Mouse (Mus musculus) cerebellum, adult (tissue): ENCODE results near the gene Srr.
A peak's percentile ranks its signal among the peaks of the same experiment; 100 is the strongest.

Experiments used
- ATAC-seq: cut with Nextera tagmentation; 2 replicates; pipeline ENCODE4 v1.9.2; 2017; ENCODE audit warnings: mild to moderate bottlenecking, moderate library complexity, mixed read lengths; ENCODE audit not compliant: insufficient number of reproducible peaks, low FRiP score, low TSS enrichment

Srr gene

DNA sequence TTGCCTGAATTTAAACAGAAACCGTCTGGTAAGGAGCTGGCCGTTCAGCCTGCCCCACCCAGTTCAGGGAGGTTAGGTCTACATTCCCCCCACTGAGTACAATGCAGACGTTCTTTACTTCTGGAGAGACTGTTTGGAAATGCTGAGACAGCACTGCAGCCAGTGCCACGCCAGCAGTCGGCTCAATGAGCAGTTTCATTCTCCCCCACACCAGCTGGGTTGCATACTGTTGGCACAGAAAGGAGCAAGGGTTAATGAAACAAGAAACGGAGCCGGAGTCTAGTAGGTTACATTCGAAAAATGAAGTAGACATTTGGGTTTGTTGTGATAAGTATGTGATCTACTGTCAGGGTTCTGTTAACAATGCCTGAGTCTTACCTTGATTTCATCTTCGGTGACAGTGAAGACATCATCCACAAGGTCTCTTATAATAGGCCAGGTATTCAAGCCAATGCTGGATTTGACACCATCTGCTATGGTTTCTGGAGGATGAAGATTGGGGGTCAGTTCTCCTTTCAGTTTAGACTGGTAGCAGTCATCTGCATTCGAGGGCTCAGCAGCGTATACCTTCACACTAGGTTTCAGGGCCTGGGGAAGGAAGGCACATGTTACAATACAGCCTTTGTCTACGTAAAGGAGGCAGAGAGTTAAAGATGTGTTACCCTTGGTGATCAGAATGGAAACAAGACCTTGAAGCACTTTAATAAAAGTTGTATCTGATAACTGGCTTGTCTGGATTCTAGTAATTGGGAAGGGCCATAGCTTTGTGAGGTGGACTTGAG lies 16.9 kb downstream of the Srr start:
- no peak for ATAC-seq

DNA sequence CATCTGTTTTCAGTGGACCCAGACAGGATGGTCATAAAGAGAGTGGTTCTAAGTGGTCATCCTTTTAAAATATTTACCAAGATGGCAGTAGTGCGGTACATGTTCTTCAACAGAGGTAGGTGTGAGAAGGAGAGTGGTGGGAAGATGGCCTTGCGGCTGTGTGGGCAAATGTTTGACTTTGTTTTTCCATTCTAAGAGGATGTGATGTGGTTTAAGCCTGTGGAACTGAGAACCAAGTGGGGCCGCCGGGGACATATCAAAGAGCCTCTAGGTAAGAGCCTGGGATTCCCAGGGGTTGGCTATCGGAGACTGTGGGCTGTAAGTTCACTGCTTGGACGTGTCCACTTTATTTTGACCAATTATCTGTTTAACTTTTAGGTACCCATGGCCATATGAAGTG lies 17.9 kb downstream of the Srr start:
- ATAC-seq = no peak

- no peak for ATAC-seq
Observed at GRCm38 (mm10) chr11:74902416-74902815, 23.3 kb downstream of the Srr start.

DNA sequence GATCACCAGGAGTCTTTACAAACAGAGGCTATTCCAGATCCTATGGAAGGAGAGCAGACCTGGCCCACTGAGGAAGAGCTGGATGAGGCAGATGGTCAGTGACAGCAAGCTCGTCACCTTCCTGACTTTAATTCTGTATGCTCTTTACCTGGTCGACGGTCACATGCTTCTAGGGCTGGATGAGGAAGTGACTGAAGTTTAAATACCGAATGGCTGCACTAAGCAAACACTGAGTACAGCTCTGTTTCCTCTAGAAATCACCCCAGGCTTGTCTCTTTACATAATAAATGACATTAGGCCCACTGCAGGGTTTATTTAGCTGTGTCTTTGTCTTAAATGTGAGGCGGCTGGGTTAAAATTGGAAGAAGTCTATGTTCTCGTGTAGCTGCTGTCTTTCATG lies 24.2 kb downstream of the Srr start:
- no peak for ATAC-seq

GRCm38 (mm10) chr11:74898517-74898827 lies 27.3 kb downstream of the Srr start:
- no peak for ATAC-seq

GRCm38 (mm10) chr11:74897678-74898516 lies 27.9 kb downstream of the Srr start, which contains the start of gene Tsr1:
Gene Tsr1 (plus strand): TSS chr11:74898071.
- ATAC-seq = peak; percentile 87; the same call in 1 of the 2 replicates

GRCm38 (mm10) chr11:74896901-74897677 lies 28.7 kb downstream of the Srr start, which contains the start of gene Sgsm2:
Gene Sgsm2 (minus strand): TSS chr11:74897060.
- 0 out of 2 replicates have a peak, but pooled peaks have one; percentile 22 for ATAC-seq

- peak; percentile 38; the same call in 1 of the 2 replicates for ATAC-seq
Observed at GRCm38 (mm10) chr11:74895980-74896900, 29.5 kb downstream of the Srr start.

- ATAC-seq = no peak
Observed at GRCm38 (mm10) chr11:74894619-74895018, 31.1 kb downstream of the Srr start.

- ATAC-seq = peak; percentile 56; the same call in 1 of the 2 replicates
Observed at GRCm38 (mm10) chr11:74883098-74883497, 42.6 kb downstream of the Srr start.

DNA sequence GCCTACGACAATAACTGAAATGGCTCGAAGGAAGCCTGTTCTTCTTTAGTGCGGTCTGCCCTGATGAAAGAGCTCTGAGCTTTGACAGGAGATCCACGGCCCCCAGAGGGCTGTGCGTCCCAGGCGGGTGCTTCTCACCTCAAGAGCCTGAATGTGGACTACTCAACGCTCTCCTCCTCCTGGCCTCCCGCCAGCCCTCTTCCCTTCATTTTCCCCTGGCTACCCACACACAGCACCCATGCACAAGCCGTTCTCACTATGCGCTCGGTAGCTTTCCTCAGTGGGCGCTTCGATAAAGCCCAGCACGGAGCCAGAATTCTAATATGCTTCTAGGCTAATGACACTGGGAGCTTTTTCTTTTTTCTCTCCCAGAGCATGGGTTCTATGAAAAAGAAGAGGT lies 43.8 kb downstream of the Srr start:
- ATAC-seq = no peak

GRCm38 (mm10) chr11:74880999-74881398 lies 44.7 kb downstream of the Srr start:
- no peak for ATAC-seq

GRCm38 (mm10) chr11:74876801-74877200 lies 48.9 kb downstream of the Srr start:
- ATAC-seq = peak; percentile 58; the same call in 1 of the 2 replicates

DNA sequence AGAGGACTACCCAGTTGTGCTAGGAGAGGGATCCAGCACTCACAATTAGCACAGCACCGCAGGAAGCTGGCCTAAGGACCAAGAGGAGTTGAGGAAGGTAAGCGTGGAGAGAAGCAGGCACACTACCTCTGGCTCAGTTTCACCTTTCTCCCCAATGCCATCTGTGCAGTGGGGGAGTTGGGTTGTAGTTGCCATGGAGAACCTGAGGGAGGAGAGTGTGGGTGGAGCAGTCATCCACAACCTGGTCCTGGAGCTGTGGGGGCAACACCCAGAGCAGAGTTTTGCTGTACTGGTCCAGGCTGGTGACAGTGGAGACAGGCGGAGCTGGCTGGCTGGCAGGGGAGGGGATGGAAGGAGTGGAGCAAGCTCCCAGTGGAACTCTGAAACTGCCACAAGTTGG lies 51.1 kb downstream of the Srr start:
- peak; percentile 79 for ATAC-seq

GRCm38 (mm10) chr11:74870991-74871622 lies 54.6 kb downstream of the Srr start:
- no peak for ATAC-seq

DNA sequence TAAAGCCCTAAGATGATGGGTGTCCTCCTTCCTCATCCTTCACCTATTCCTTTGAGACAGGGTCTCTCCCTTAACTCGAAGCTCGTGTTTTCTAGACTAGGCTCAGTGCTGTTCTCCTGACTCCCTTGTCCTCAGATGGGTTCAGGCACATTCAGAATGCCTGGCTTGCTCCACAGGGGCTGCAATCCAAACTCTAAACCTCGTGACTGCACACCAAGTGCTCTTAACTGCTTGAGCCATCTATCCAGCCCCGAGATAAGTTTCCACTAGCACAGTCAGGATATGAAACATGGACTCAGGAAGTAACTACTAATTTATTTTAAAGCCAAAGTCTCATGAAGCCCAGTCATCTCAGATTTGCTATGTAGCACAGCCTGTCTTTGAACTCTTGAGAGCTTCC lies 55.2 kb downstream of the Srr start:
- ATAC-seq = no peak

- ATAC-seq = no peak
Observed at GRCm38 (mm10) chr11:74869603-74870002, 56.1 kb downstream of the Srr start.

GRCm38 (mm10) chr11:74868046-74868760 lies 57.5 kb downstream of the Srr start:
- no peak for ATAC-seq
